Mouse (Mus musculus) kidney, postnatal 0 days (tissue): ENCODE data around the gene Topors. TPM values are rescaled to one million over a fixed set of nuclear protein-coding genes. Genes with fewer than 3 reads are reported as not detected.

Experiments
- ATAC-seq: fragments of 200-750 bp; cut with Nextera tagmentation; replicated peaks from 2 replicates; pipeline ENCODE4 v1.8.0; 2017; ENCODE audit warnings: low read depth, moderate number of reproducible peaks, moderate TSS enrichment, moderate library complexity; ENCODE audit not compliant: low FRiP score
- DNase-seq: peaks from one replicate; pipeline ENCODE4 v3.0.0-alpha.2; 2016; ENCODE audit warnings: low spot score
- H3K27ac ChIP-seq: fragments of 300-500 bp; sonication (generic); 2 replicates; pipeline ENCODE4 v1.5.1; 2014; ENCODE audit warnings: mild to moderate bottlenecking
- H3K27me3 ChIP-seq: fragments of 300-500 bp; sonication (generic); 2 replicates; pipeline ENCODE4 v1.6.1; 2014; ENCODE audit warnings: low read length, mixed read lengths; ENCODE audit not compliant: insufficient read depth
- H3K36me3 ChIP-seq: fragments of 300-500 bp; sonication (generic); 2 replicates; pipeline ENCODE4 v1.6.1; 2014; ENCODE audit warnings: low read length, mixed read lengths; ENCODE audit not compliant: insufficient read depth
- H3K4me1 ChIP-seq: fragments of 300-500 bp; sonication (generic); replicated peaks from 2 replicates; pipeline ENCODE4 v1.6.1; 2014; ENCODE audit warnings: antibody characterized with exemption, low read length, mixed read lengths; ENCODE audit not compliant: insufficient read depth
- H3K4me2 ChIP-seq: fragments of 300-500 bp; sonication (generic); 2 replicates; pipeline ENCODE4 v1.6.1; 2014; ENCODE audit warnings: mild to moderate bottlenecking, low read length, moderate library complexity, mixed read lengths
- H3K4me3 ChIP-seq: fragments of 300-500 bp; sonication (generic); replicated peaks from 2 replicates; pipeline ENCODE4 v1.5.1; 2014; ENCODE audit warnings: low read depth, low read length
- H3K9ac ChIP-seq: fragments of 300-500 bp; sonication (generic); 2 replicates; pipeline ENCODE4 v1.6.1; 2014; ENCODE audit warnings: low read depth, low read length
- H3K9me3 ChIP-seq: fragments of 300-500 bp; sonication (generic); replicated peaks from 2 replicates; pipeline ENCODE4 v1.6.1; 2016; ENCODE audit warnings: low read length, inconsistent platforms, mixed read lengths
- CTCF ChIP-seq: IDR thresholded peaks from 2 replicates; pipeline ENCODE4 v1.5.1; 2016; ENCODE audit warnings: antibody characterized with exemption, low read depth, mild to moderate bottlenecking, moderate library complexity
- WGBS: fragments of 180-500 bp; shearing (Covaris S2); extraction: QIAGEN DNeasy Blood & Tissue Kit; methylation state at CpG from one replicate; pipeline ENCODE4 v1.1.7; 2014; 5-methylcytosine and 5-hydroxymethylcytosine counted together
- polyA plus RNA-seq: library from polyadenylated mRNA; unstranded; fragments of >200 nt; fragmentation: Nextera tagmentation; extraction: Ambion mirVana; gene quantifications from 2 replicates; pipeline ENCODE4 v1.2.1, GENCODE M21; 2015

Gene Topors
- 30.8 and 35.5 TPM in 2 replicates for polyA plus RNA-seq

DNA sequence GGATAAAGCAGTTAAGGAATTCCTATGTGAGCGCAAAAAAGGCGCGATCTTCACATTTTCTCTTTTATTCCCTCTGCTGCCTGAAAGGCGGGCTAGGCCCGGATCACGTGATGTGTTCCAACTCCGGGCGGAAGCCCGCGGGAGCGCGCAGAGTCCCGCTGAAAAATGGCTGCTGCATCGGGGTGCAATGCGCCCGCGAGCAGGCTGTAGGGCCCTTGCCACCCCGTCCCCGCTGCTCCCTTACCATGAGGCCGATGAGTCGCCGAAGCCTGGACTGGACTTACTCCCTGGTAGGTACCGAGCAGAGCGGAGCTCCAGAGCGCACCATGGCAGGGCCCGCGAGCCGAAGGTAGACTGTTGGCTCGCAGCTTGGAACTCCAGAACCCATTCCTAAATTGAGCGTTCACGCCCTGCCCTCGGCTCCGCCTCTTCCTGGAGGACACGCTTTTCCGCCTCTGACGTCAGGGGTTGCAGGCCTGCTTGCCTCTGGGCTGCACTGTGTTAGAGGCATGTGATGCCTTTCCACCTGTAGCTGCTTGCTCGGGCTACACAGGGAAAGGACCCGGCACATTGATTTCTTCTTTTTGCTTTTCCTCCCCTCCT, at the start of gene Topors, which contains the start of gene Smim27:
Topors (minus strand) TSS at position 421 of the 603 bp plus-strand sequence.
Smim27 (plus strand) TSS at position 150 of the 603 bp plus-strand sequence.
- Histone ChIP-seq H3K9ac (peak within 1 kb of the TSS; percentile 78), H3K4me3 (peak within 1 kb of the TSS; percentile 73), H3K36me3 (0 out of 2 replicates have a peak, but pooled peaks cover 8% of the 10 kb centered on the region), H3K4me1 (peaks cover 7% of the 10 kb centered on the region; the same call in 1 of the 2 replicates), H3K4me2 (peak within 1 kb of the TSS; percentile 77), H3K9me3 (no peaks in the 10 kb centered on the region), H3K27ac (peak within 1 kb of the TSS; percentile 99), H3K27me3 (no peaks in the 10 kb centered on the region)
- DNase-seq = peak; percentile 98
- under 1% methylated on average over 38 of the region's 38 CpGs for WGBS
- no peak; the same call in 1 of the 2 replicates for TF ChIP-seq CTCF
- peak; percentile 96 for ATAC-seq

DNA sequence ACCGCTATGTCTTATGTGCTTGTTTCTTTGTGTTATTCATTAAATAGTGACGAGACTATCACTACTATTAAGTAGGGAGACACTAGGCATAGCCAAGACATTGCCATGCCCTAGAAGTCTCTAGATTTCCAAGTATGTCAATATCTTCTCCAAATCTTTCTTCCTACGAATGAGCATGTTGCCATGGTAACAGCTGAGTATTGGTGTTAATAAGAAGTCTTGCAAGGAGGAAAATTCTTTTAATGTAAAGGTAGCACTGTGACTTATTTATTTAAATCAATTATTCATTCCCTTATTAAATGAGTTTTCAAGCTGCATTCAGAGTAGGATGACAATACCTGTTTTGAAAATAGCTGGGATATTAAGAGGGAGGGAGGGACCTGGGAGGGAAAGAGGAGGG, 47.8 kb upstream of the Topors start:
- 80% methylated on average over 3 of the region's 3 CpGs for WGBS
- Histone ChIP-seq H3K4me2 (no peak overlapping the region), H3K4me3 (no peak overlapping the region), H3K27me3 (no peaks in the 10 kb centered on the region), H3K9ac (no peak overlapping the region), H3K9me3 (no peaks in the 10 kb centered on the region), H3K4me1 (no peaks in the 10 kb centered on the region), H3K36me3 (no peaks in the 10 kb centered on the region), H3K27ac (no peak overlapping the region)
- TF ChIP-seq CTCF = no peak
- ATAC-seq = no peak
- DNase-seq = no peak

DNA sequence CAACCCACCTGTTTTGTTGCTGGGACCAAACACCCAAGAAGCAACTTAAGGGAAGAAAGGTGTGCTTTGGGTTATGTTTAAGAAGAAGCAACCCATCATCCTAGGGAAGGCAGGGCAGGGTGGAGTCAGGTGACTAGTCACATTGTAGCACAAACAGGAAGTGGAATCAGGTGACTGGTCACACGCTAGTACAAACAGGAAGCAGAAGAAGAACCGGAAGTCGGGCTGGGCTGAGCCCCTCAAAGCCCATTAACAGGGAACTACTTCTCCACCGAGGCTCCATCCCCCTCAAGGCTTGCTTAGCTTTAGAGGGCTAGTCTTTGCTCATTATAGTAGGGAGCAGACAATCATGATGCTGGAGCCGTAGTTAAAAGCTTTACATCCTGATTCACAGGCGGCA, 43.4 kb upstream of the Topors start:
- DNase-seq = no peak
- Histone ChIP-seq H3K36me3 (no peaks in the 10 kb centered on the region), H3K4me3 (no peak overlapping the region), H3K27me3 (no peaks in the 10 kb centered on the region), H3K9me3 (no peaks in the 10 kb centered on the region), H3K4me1 (no peaks in the 10 kb centered on the region), H3K9ac (no peak overlapping the region), H3K27ac (no peak overlapping the region), H3K4me2 (no peak overlapping the region)
- no peak for TF ChIP-seq CTCF
- 71% methylated on average over 6 of the region's 6 CpGs for WGBS
- no peak for ATAC-seq

DNA sequence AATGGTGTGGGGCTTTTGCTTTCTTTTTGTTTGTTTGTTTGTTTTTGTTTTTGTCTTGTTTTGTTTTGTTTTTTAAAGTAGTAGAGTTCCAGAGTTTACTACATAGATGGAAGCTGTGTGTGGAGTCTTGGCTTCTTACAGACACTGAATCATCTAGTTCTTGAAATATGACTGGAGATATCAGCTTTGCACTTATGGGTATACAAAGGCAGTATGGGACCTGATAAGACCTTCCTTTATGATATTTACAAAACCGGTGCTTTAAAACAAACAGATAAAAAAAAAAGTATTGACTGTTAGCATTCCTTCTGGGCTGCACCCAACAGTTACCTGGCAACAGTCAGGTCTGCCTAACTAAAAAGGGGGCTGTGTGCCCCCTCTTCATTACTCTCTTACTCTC, 42.6 kb upstream of the Topors start:
- WGBS = 81% methylated on average over 1 of the region's 1 CpGs
- no peak for DNase-seq

DNA sequence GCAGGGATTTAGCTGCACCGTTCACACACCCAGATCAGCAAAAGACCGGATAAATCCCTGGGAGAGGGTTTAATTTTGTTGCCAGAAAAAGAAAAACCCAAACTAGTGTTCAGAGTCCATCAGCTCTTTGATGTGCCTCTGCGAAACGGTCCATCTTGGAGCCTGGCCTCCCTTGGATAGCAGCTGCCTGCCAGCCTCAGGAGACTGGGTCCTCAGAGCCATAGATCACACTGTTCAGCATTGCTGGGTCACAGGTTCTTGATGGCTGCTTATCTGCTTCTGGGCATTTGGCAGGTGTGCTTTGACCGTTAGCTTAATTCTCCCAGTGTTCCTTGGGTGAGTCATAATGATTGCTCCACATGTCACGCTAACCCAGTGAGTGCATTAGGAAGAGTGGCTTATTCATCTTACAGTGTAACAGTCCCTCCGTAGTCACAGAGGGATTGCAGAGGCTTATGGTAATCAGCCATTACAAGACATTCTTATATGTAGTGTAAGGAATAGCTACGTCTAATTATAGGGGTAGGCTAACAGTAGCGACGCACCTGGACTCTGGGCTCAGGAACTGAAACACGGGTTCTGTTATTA, 41.2 kb upstream of the Topors start:
- no peaks in the 10 kb centered on the region for H3K27me3 ChIP-seq
- DNase-seq = no peak
- no peak for ATAC-seq
- WGBS = 81% methylated on average over 11 of the region's 11 CpGs
- TF ChIP-seq CTCF = no peak
- H3K9ac ChIP-seq = no peak overlapping the region
- no peak overlapping the region for H3K27ac ChIP-seq
- no peaks in the 10 kb centered on the region for H3K36me3 ChIP-seq
- H3K9me3 ChIP-seq = no peaks in the 10 kb centered on the region
- H3K4me3 ChIP-seq = no peak overlapping the region
- no peak overlapping the region for H3K4me2 ChIP-seq
- H3K4me1 ChIP-seq = no peaks in the 10 kb centered on the region

More for the DNA sequence above, 42.6 kb upstream of the Topors start:
- no peak overlapping the region for H3K27ac ChIP-seq
- no peak for TF ChIP-seq CTCF
- no peak overlapping the region for H3K4me3 ChIP-seq
- no peak overlapping the region for H3K4me2 ChIP-seq
- H3K27me3 ChIP-seq = no peaks in the 10 kb centered on the region
- no peaks in the 10 kb centered on the region for H3K4me1 ChIP-seq
- no peak overlapping the region for H3K9ac ChIP-seq
- no peaks in the 10 kb centered on the region for H3K9me3 ChIP-seq
- H3K36me3 ChIP-seq = no peaks in the 10 kb centered on the region
- ATAC-seq = no peak

DNA sequence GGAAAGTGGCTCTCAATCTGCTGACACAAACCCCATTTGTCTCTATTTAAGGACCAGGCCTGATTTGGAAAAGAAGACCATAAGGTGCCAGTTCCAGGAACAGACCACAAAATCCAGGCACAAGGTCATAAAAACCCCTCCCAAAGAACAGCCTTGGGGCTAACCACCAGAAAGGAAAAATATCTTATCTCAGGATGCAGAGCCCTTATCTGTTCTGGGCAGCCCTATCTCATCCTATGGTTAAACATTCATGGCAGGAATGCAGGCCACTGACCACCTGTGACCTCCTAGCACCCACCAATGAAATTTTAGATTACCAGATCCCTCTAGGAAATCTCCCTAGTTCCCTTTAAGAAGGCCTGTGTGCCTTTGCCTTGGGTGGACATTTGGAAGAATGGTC, 40.0 kb upstream of the Topors start:
- DNase-seq = no peak
- H3K4me2 ChIP-seq = no peak overlapping the region
- no peaks in the 10 kb centered on the region for H3K9me3 ChIP-seq
- H3K36me3 ChIP-seq = no peaks in the 10 kb centered on the region
- H3K27me3 ChIP-seq = no peaks in the 10 kb centered on the region
- no peak overlapping the region for H3K9ac ChIP-seq
- H3K4me3 ChIP-seq = no peak overlapping the region
- H3K4me1 ChIP-seq = no peaks in the 10 kb centered on the region
- no peak for TF ChIP-seq CTCF
- no peak for ATAC-seq
- no peak overlapping the region for H3K27ac ChIP-seq
